Mouse (Mus musculus): ENCODE results near the gene Gm28230. TPM values are rescaled to one million over a fixed set of nuclear protein-coding genes. Genes with fewer than 3 reads are reported as not detected.

The Gm28230 gene
- polyA plus RNA-seq, 1 experiment from 2014 or later: not detected

- Histone ChIP-seq H3K9ac (no peak overlapping the region), H3K27me3 (replicated peaks) (peaks cover 86% of the 10 kb centered on the region), H3K9me3 (no peaks in the 10 kb centered on the region), H3K4me1 (0 out of 2 replicates have a peak, but pooled peaks cover 6% of the 10 kb centered on the region), H3K36me3 (no peaks in the 10 kb centered on the region), H3K4me3 (replicated peaks) (no peak overlapping the region), H3K27ac (no peak overlapping the region), H3K4me2 (no peak overlapping the region)
- WGBS: 9% methylated on average over 6 of the region's 6 CpGs
- ATAC-seq (ENCODE audit: insufficient read depth, low FRiP score, low read depth): no peak
Measured at GRCm38 (mm10) chr2:74733765-74734164, 7.2 kb downstream of the Gm28230 start.

- Histone ChIP-seq H3K9me3 (no peaks in the 10 kb centered on the region), H3K4me2 (no peak overlapping the region), H3K27me3 (replicated peaks) (peaks cover 89% of the 10 kb centered on the region), H3K27ac (no peak overlapping the region), H3K4me3 (replicated peaks) (no peak overlapping the region), H3K9ac (no peak overlapping the region), H3K4me1 (0 out of 2 replicates have a peak, but pooled peaks cover 6% of the 10 kb centered on the region), H3K36me3 (no peaks in the 10 kb centered on the region)
- 7% methylated on average over 13 of the region's 13 CpGs for WGBS
- ATAC-seq (ENCODE audit: insufficient read depth, low FRiP score, low read depth): no peak
Measured at GRCm38 (mm10) chr2:74734451-74734850, 7.9 kb downstream of the Gm28230 start.

GRCm38 (mm10) chr2:74734996-74735811 lies 8.7 kb downstream of the Gm28230 start:
- Histone ChIP-seq H3K36me3 (no peaks in the 10 kb centered on the region), H3K9me3 (no peaks in the 10 kb centered on the region), H3K4me1 (0 out of 2 replicates have a peak, but pooled peaks cover 6% of the 10 kb centered on the region), H3K9ac (no peak overlapping the region), H3K27me3 (replicated peaks) (peaks cover 93% of the 10 kb centered on the region), H3K27ac (no peak overlapping the region), H3K4me3 (replicated peaks) (peak overlapping the region; percentile 23; the same call in 1 of the 2 replicates), H3K4me2 (no peak overlapping the region)
- 10% methylated on average over 27 of the region's 27 CpGs for WGBS
- no peak for ATAC-seq (ENCODE audit: insufficient read depth, low FRiP score, low read depth)

GRCm38 (mm10) chr2:74735851-74736687 lies 9.5 kb downstream of the Gm28230 start:
- Histone ChIP-seq H3K9me3 (no peaks in the 10 kb centered on the region), H3K27ac (no peak overlapping the region), H3K4me1 (0 out of 2 replicates have a peak, but pooled peaks cover 6% of the 10 kb centered on the region), H3K4me3 (replicated peaks) (peak overlapping the region; percentile 23), H3K36me3 (no peaks in the 10 kb centered on the region), H3K4me2 (peak overlapping the region; percentile 36), H3K9ac (no peak overlapping the region), H3K27me3 (replicated peaks) (peaks cover 91% of the 10 kb centered on the region)
- WGBS: 4% methylated on average over 42 of the region's 42 CpGs
- ATAC-seq (ENCODE audit: insufficient read depth, low FRiP score, low read depth): no peak

GRCm38 (mm10) chr2:74736688-74737577 lies 10.4 kb downstream of the Gm28230 start:
- Histone ChIP-seq H3K27ac (no peak overlapping the region), H3K4me2 (peak overlapping the region; percentile 36; the same call in 1 of the 2 replicates), H3K36me3 (no peaks in the 10 kb centered on the region), H3K4me1 (0 out of 2 replicates have a peak, but pooled peaks cover 6% of the 10 kb centered on the region), H3K4me3 (replicated peaks) (peak overlapping the region; percentile 23), H3K27me3 (replicated peaks) (peaks cover 91% of the 10 kb centered on the region), H3K9me3 (no peaks in the 10 kb centered on the region), H3K9ac (no peak overlapping the region)
- ATAC-seq (ENCODE audit: insufficient read depth, low FRiP score, low read depth): no peak
- WGBS: 6% methylated on average over 15 of the region's 15 CpGs

GRCm38 (mm10) chr2:74737578-74738070 lies 11.1 kb downstream of the Gm28230 start:
- H3K9me3 ChIP-seq: no peaks in the 10 kb centered on the region
- no peak overlapping the region for H3K4me2 ChIP-seq
- 16% methylated on average over 7 of the region's 7 CpGs for WGBS
- no peaks in the 10 kb centered on the region for H3K36me3 ChIP-seq
- H3K27ac ChIP-seq: no peak overlapping the region
- H3K9ac ChIP-seq: no peak overlapping the region
- 0 out of 2 replicates have a peak overlapping the region, but pooled peaks have one; percentile 0 for H3K4me3 ChIP-seq (replicated peaks)
- H3K27me3 ChIP-seq (replicated peaks): peaks cover 91% of the 10 kb centered on the region
- no peak for ATAC-seq (ENCODE audit: insufficient read depth, low FRiP score, low read depth)
- 0 out of 2 replicates have a peak, but pooled peaks cover 6% of the 10 kb centered on the region for H3K4me1 ChIP-seq

GRCm38 (mm10) chr2:74738623-74739475 lies 12.3 kb downstream of the Gm28230 start:
- H3K36me3 ChIP-seq: no peaks in the 10 kb centered on the region
- no peak for ATAC-seq (ENCODE audit: insufficient read depth, low FRiP score, low read depth)
- no peak overlapping the region for H3K4me3 ChIP-seq (replicated peaks)
- no peak overlapping the region for H3K4me2 ChIP-seq
- 0 out of 2 replicates have a peak, but pooled peaks cover 6% of the 10 kb centered on the region for H3K4me1 ChIP-seq
- WGBS: 1% methylated on average over 20 of the region's 20 CpGs
- H3K27me3 ChIP-seq (replicated peaks): peaks cover 92% of the 10 kb centered on the region
- H3K9ac ChIP-seq: no peak overlapping the region
- H3K9me3 ChIP-seq: no peaks in the 10 kb centered on the region
- no peak overlapping the region for H3K27ac ChIP-seq

GRCm38 (mm10) chr2:74739476-74739800 lies 12.9 kb downstream of the Gm28230 start:
- H3K4me3 ChIP-seq (replicated peaks): no peak overlapping the region
- H3K4me1 ChIP-seq: 0 out of 2 replicates have a peak, but pooled peaks cover 6% of the 10 kb centered on the region
- no peak overlapping the region for H3K9ac ChIP-seq
- no peaks in the 10 kb centered on the region for H3K36me3 ChIP-seq
- H3K27me3 ChIP-seq (replicated peaks): peaks cover 94% of the 10 kb centered on the region
- H3K4me2 ChIP-seq: no peak overlapping the region
- no peaks in the 10 kb centered on the region for H3K9me3 ChIP-seq
- H3K27ac ChIP-seq: no peak overlapping the region
- WGBS: 18% methylated on average over 2 of the region's 2 CpGs
- no peak for ATAC-seq (ENCODE audit: insufficient read depth, low FRiP score, low read depth)

GRCm38 (mm10) chr2:74739869-74740268 lies 13.3 kb downstream of the Gm28230 start:
- H3K9ac ChIP-seq: no peak overlapping the region
- H3K4me3 ChIP-seq (replicated peaks): no peak overlapping the region
- no peak overlapping the region for H3K27ac ChIP-seq
- H3K4me2 ChIP-seq: 0 out of 2 replicates have a peak overlapping the region, but pooled peaks have one; percentile 35
- H3K36me3 ChIP-seq: no peaks in the 10 kb centered on the region
- H3K9me3 ChIP-seq: no peaks in the 10 kb centered on the region
- WGBS: 5% methylated on average over 14 of the region's 14 CpGs
- ATAC-seq (ENCODE audit: insufficient read depth, low FRiP score, low read depth): no peak
- peaks cover 94% of the 10 kb centered on the region for H3K27me3 ChIP-seq (replicated peaks)
- 0 out of 2 replicates have a peak, but pooled peaks cover 6% of the 10 kb centered on the region for H3K4me1 ChIP-seq

- WGBS: 2% methylated on average over 43 of the region's 43 CpGs
- no peaks in the 10 kb centered on the region for H3K36me3 ChIP-seq
- no peak overlapping the region for H3K9ac ChIP-seq
- 0 out of 2 replicates have a peak, but pooled peaks cover 6% of the 10 kb centered on the region for H3K4me1 ChIP-seq
- no peak overlapping the region for H3K27ac ChIP-seq
- ATAC-seq (ENCODE audit: insufficient read depth, low FRiP score, low read depth): no peak
- peaks cover 94% of the 10 kb centered on the region for H3K27me3 ChIP-seq (replicated peaks)
- no peak overlapping the region for H3K4me3 ChIP-seq (replicated peaks)
- H3K9me3 ChIP-seq: no peaks in the 10 kb centered on the region
- peak overlapping the region; percentile 35; the same call in 1 of the 2 replicates for H3K4me2 ChIP-seq
Measured at GRCm38 (mm10) chr2:74740311-74741091, 14.0 kb downstream of the Gm28230 start.
